Mouse (Mus musculus): ENCODE measurements around the gene Tha1. TPM values are rescaled to one million over a fixed set of nuclear protein-coding genes. Genes with fewer than 3 reads are reported as not detected.
A peak's percentile ranks its signal among the peaks of the same experiment; 100 is the strongest.

Tha1 gene
- polyA plus RNA-seq, 1 experiment, result not detected

- Histone ChIP-seq H3K4me1 (ENCODE audit: control insufficient read depth, insufficient read depth, low read length) (0 out of 2 replicates have a peak, but pooled peaks cover 4% of the 10 kb centered on the region), H3K4me3 (ENCODE audit: insufficient read depth, low read depth, low read length) (no peak overlapping the region), H3K27ac (ENCODE audit: insufficient read depth, low read depth, low read length) (no peak overlapping the region)
- no peak for TF ChIP-seq CTCF (IDR thresholded peaks at IDR 0.05; ENCODE audit: insufficient read depth, low read depth, low read length)
- TF ChIP-seq POLR2A (IDR thresholded peaks at IDR 0.05; ENCODE audit: insufficient read depth, low read depth, low read length), result no peak
- 56% methylated on average over 3 of the region's 3 CpGs for WGBS
Measured at GRCm38 (mm10) chr11:117858392-117858791, 14.9 kb downstream of the Tha1 start.

GRCm38 (mm10) chr11:117857462-117857861 is 15.8 kb downstream of the Tha1 start:
- Histone ChIP-seq H3K4me1 (ENCODE audit: control insufficient read depth, insufficient read depth, low read length) (0 out of 2 replicates have a peak, but pooled peaks cover 4% of the 10 kb centered on the region), H3K27ac (ENCODE audit: insufficient read depth, low read depth, low read length) (no peak overlapping the region), H3K4me3 (ENCODE audit: insufficient read depth, low read depth, low read length) (no peak overlapping the region)
- TF ChIP-seq POLR2A (IDR thresholded peaks at IDR 0.05; ENCODE audit: insufficient read depth, low read depth, low read length) (no peak), CTCF (IDR thresholded peaks at IDR 0.05; ENCODE audit: insufficient read depth, low read depth, low read length) (no peak)
- WGBS, result 93% methylated on average over 10 of the region's 10 CpGs

GRCm38 (mm10) chr11:117855975-117856374 is 17.3 kb downstream of the Tha1 start:
- 84% methylated on average over 1 of the region's 1 CpGs for WGBS
- H3K4me3 ChIP-seq (ENCODE audit: insufficient read depth, low read depth, low read length), result no peak overlapping the region

GRCm38 (mm10) chr11:117855360-117855759 is 17.9 kb downstream of the Tha1 start:
- 95% methylated on average over 5 of the region's 5 CpGs for WGBS
- TF ChIP-seq POLR2A (IDR thresholded peaks at IDR 0.05; ENCODE audit: insufficient read depth, low read depth, low read length), result no peak
- TF ChIP-seq CTCF (IDR thresholded peaks at IDR 0.05; ENCODE audit: insufficient read depth, low read depth, low read length), result no peak
- Histone ChIP-seq H3K4me3 (ENCODE audit: insufficient read depth, low read depth, low read length) (no peak overlapping the region), H3K27ac (ENCODE audit: insufficient read depth, low read depth, low read length) (no peak overlapping the region), H3K4me1 (ENCODE audit: control insufficient read depth, insufficient read depth, low read length) (no peaks in the 10 kb centered on the region)

More at GRCm38 (mm10) chr11:117855975-117856374, 17.3 kb downstream of the Tha1 start:
- Histone ChIP-seq H3K27ac (ENCODE audit: insufficient read depth, low read depth, low read length) (no peak overlapping the region), H3K4me1 (ENCODE audit: control insufficient read depth, insufficient read depth, low read length) (0 out of 2 replicates have a peak, but pooled peaks cover 4% of the 10 kb centered on the region)
- TF ChIP-seq CTCF (IDR thresholded peaks at IDR 0.05; ENCODE audit: insufficient read depth, low read depth, low read length) (no peak), POLR2A (IDR thresholded peaks at IDR 0.05; ENCODE audit: insufficient read depth, low read depth, low read length) (no peak)

GRCm38 (mm10) chr11:117854241-117854640 is 19.0 kb downstream of the Tha1 start:
- Histone ChIP-seq H3K4me3 (ENCODE audit: insufficient read depth, low read depth, low read length) (no peak overlapping the region), H3K27ac (ENCODE audit: insufficient read depth, low read depth, low read length) (no peak overlapping the region), H3K4me1 (ENCODE audit: control insufficient read depth, insufficient read depth, low read length) (peaks cover 4% of the 10 kb centered on the region; the same call in 1 of the 2 replicates)
- TF ChIP-seq CTCF (IDR thresholded peaks at IDR 0.05; ENCODE audit: insufficient read depth, low read depth, low read length) (no peak), POLR2A (IDR thresholded peaks at IDR 0.05; ENCODE audit: insufficient read depth, low read depth, low read length) (no peak)
- 91% methylated on average over 9 of the region's 9 CpGs for WGBS

GRCm38 (mm10) chr11:117852875-117853274 is 20.4 kb downstream of the Tha1 start:
- WGBS, result 88% methylated on average over 3 of the region's 3 CpGs
- TF ChIP-seq CTCF (IDR thresholded peaks at IDR 0.05; ENCODE audit: insufficient read depth, low read depth, low read length) (no peak), POLR2A (IDR thresholded peaks at IDR 0.05; ENCODE audit: insufficient read depth, low read depth, low read length) (no peak)
- no peak overlapping the region for H3K4me3 ChIP-seq (ENCODE audit: insufficient read depth, low read depth, low read length)
- H3K4me1 ChIP-seq (ENCODE audit: control insufficient read depth, insufficient read depth, low read length), result peaks cover 12% of the 10 kb centered on the region
- no peak overlapping the region for H3K27ac ChIP-seq (ENCODE audit: insufficient read depth, low read depth, low read length)

GRCm38 (mm10) chr11:117848985-117849671 is 24.2 kb downstream of the Tha1 start, which contains the start of gene Birc5:
Gene Birc5, plus strand, starts transcription at chr11:117849251.
- H3K27ac ChIP-seq (ENCODE audit: insufficient read depth, low read depth, low read length), result peak within 1 kb of the TSS; percentile 91
- H3K4me3 ChIP-seq (ENCODE audit: insufficient read depth, low read depth, low read length), result peak within 1 kb of the TSS; percentile 83
- TF ChIP-seq CTCF (IDR thresholded peaks at IDR 0.05; ENCODE audit: insufficient read depth, low read depth, low read length) (no peak), POLR2A (IDR thresholded peaks at IDR 0.05; ENCODE audit: insufficient read depth, low read depth, low read length) (peak; percentile 83)
- H3K4me1 ChIP-seq (ENCODE audit: control insufficient read depth, insufficient read depth, low read length), result peaks cover 13% of the 10 kb centered on the region
- under 1% methylated on average over 51 of the region's 51 CpGs for WGBS

- Histone ChIP-seq H3K4me1 (ENCODE audit: control insufficient read depth, insufficient read depth, low read length) (peaks cover 13% of the 10 kb centered on the region), H3K4me3 (ENCODE audit: insufficient read depth, low read depth, low read length) (peak overlapping the region; percentile 83), H3K27ac (ENCODE audit: insufficient read depth, low read depth, low read length) (peak overlapping the region; percentile 91)
- TF ChIP-seq CTCF (IDR thresholded peaks at IDR 0.05; ENCODE audit: insufficient read depth, low read depth, low read length), result no peak
- no peak for TF ChIP-seq POLR2A (IDR thresholded peaks at IDR 0.05; ENCODE audit: insufficient read depth, low read depth, low read length)
- WGBS, result 6% methylated on average over 19 of the region's 19 CpGs
Measured at GRCm38 (mm10) chr11:117848271-117848984, 24.9 kb downstream of the Tha1 start.

Data from olfactory bulb, adult 2 months (tissue).